Comparison of ENCODE assay signal across 10 mouse cellular contexts in genomic region chr11:17686806-17687205, GRCm38 (mm10).
A peak's percentile ranks its signal among the peaks of the same experiment; 100 is the strongest.
DNase-seq lines count a peak whose midpoint lies in the region; ATAC-seq lines count a peak whose summit lies in the region.
"Had no signal": no experiment of that assay in that cellular context is flagged by ENCODE, and none has a peak within 500 bp of the region (broad histone marks: within the 10 kb centered on the region; RNA-seq: fewer than 3 reads in every experiment).

No protein-coding gene starts in this region.

- WGBS in embryonic facial prominence, embryonic 12.5 days, result 33% methylated on average over 2 of the region's 2 CpGs
- 45% methylated on average over 2 of the region's 2 CpGs for WGBS in embryonic facial prominence, embryonic 10.5 days
- 62% methylated on average over 2 of the region's 2 CpGs for WGBS in hindbrain, embryonic 15.5 days
- 61% methylated on average over 2 of the region's 2 CpGs for WGBS in hindbrain, embryonic 12.5 days
- WGBS in heart, embryonic 16.5 days, result 29% methylated on average over 2 of the region's 2 CpGs

- no peak for DNase-seq in embryonic facial prominence, embryonic 10.5 days (ENCODE audit: low spot score)
- peak; percentile 51 for DNase-seq in Muller cell, postnatal 12 days (ENCODE audit: inconsistent ontology term)
- DNase-seq in urinary bladder, adult 18-20 months (ENCODE audit: low spot score in 2 of 2), result no peak
- no peak for DNase-seq in testis, postnatal 14 days (ENCODE audit: low spot score)
- DNase-seq: kidney, adult 2 months; lung, postnatal 4 days had no signal

- peak overlapping the region; percentile 37; the same call in 1 of the 2 replicates for H3K27ac ChIP-seq in embryonic facial prominence, embryonic 12.5 days
- H3K27ac ChIP-seq in embryonic facial prominence, embryonic 10.5 days (replicated peaks), result no peak overlapping the region
- peak overlapping the region; percentile 48; the same call in 1 of the 2 replicates for H3K27ac ChIP-seq in hindbrain, embryonic 15.5 days (replicated peaks)
- H3K27ac ChIP-seq in hindbrain, embryonic 12.5 days, result no peak overlapping the region
- peak overlapping the region; percentile 72 for H3K27ac ChIP-seq in heart, embryonic 16.5 days (ENCODE audit: low read length)

- peaks cover 3% of the 10 kb centered on the region; the same call in 1 of the 2 replicates for H3K4me1 ChIP-seq in embryonic facial prominence, embryonic 12.5 days
- H3K4me1 ChIP-seq in embryonic facial prominence, embryonic 10.5 days, result peaks cover 8% of the 10 kb centered on the region
- peaks cover 15% of the 10 kb centered on the region for H3K4me1 ChIP-seq in hindbrain, embryonic 15.5 days (replicated peaks)
- no peaks in the 10 kb centered on the region for H3K4me1 ChIP-seq in hindbrain, embryonic 12.5 days
- peaks cover 6% of the 10 kb centered on the region for H3K4me1 ChIP-seq in heart, embryonic 16.5 days (ENCODE audit: control insufficient read depth, insufficient read depth, low read length)

- H3K4me2 ChIP-seq in embryonic facial prominence, embryonic 12.5 days (replicated peaks), result no peak overlapping the region
- no peak overlapping the region for H3K4me2 ChIP-seq in hindbrain, embryonic 15.5 days
- no peak overlapping the region for H3K4me2 ChIP-seq in hindbrain, embryonic 12.5 days (replicated peaks)
- no peak overlapping the region for H3K4me2 ChIP-seq in heart, embryonic 16.5 days (ENCODE audit: low read depth, low read length)

- no peaks in the 10 kb centered on the region for H3K36me3 ChIP-seq in embryonic facial prominence, embryonic 12.5 days
- H3K36me3 ChIP-seq in embryonic facial prominence, embryonic 10.5 days (replicated peaks), result no peaks in the 10 kb centered on the region
- no peaks in the 10 kb centered on the region for H3K36me3 ChIP-seq in hindbrain, embryonic 15.5 days
- no peaks in the 10 kb centered on the region for H3K36me3 ChIP-seq in hindbrain, embryonic 12.5 days
- 0 out of 2 replicates have a peak, but pooled peaks cover 3% of the 10 kb centered on the region for H3K36me3 ChIP-seq in heart, embryonic 16.5 days (ENCODE audit: control insufficient read depth, insufficient read depth)

- H3K9me3 ChIP-seq in embryonic facial prominence, embryonic 12.5 days, result peaks cover 5% of the 10 kb centered on the region; the same call in 1 of the 2 replicates
- H3K9me3 ChIP-seq in embryonic facial prominence, embryonic 10.5 days, result 0 out of 2 replicates have a peak, but pooled peaks cover 3% of the 10 kb centered on the region
- H3K9me3 ChIP-seq in hindbrain, embryonic 15.5 days, result peaks cover 2% of the 10 kb centered on the region; the same call in 1 of the 2 replicates
- H3K9me3 ChIP-seq in hindbrain, embryonic 12.5 days (replicated peaks), result 0 out of 2 replicates have a peak, but pooled peaks cover 5% of the 10 kb centered on the region
- H3K9me3 ChIP-seq in heart, embryonic 16.5 days (replicated peaks; ENCODE audit: control insufficient read depth, low read length), result peaks cover 3% of the 10 kb centered on the region

- ATAC-seq in embryonic facial prominence, embryonic 12.5 days (ENCODE audit: insufficient number of reproducible peaks, insufficient read depth, low FRiP score, low TSS enrichment), result no peak
- ATAC-seq in hindbrain, embryonic 15.5 days (ENCODE audit: low FRiP score, low read depth), result no peak
- no peak for ATAC-seq in hindbrain, embryonic 12.5 days (ENCODE audit: low FRiP score)
- ATAC-seq in heart, embryonic 16.5 days (replicated peaks; ENCODE audit: extremely low read depth, insufficient read depth, low FRiP score), result 0 out of 2 replicates have a peak, but pooled peaks have one; percentile 31

- no peak overlapping the region for H3K9ac ChIP-seq in embryonic facial prominence, embryonic 12.5 days
- H3K9ac ChIP-seq in hindbrain, embryonic 15.5 days, result no peak overlapping the region
- no peak overlapping the region for H3K9ac ChIP-seq in hindbrain, embryonic 12.5 days
- no peak overlapping the region for H3K9ac ChIP-seq in heart, embryonic 16.5 days (ENCODE audit: low read length)

- no peaks in the 10 kb centered on the region for H3K27me3 ChIP-seq in embryonic facial prominence, embryonic 12.5 days
- no peaks in the 10 kb centered on the region for H3K27me3 ChIP-seq in embryonic facial prominence, embryonic 10.5 days (replicated peaks; ENCODE audit: low read depth, poor library complexity, severe bottlenecking)
- no peaks in the 10 kb centered on the region for H3K27me3 ChIP-seq in hindbrain, embryonic 15.5 days
- H3K27me3 ChIP-seq in hindbrain, embryonic 12.5 days, result no peaks in the 10 kb centered on the region
- H3K27me3 ChIP-seq in heart, embryonic 16.5 days (ENCODE audit: control insufficient read depth, insufficient read depth, low read length), result no peaks in the 10 kb centered on the region

- H3K4me3 ChIP-seq in embryonic facial prominence, embryonic 12.5 days, result no peak overlapping the region
- no peak overlapping the region for H3K4me3 ChIP-seq in embryonic facial prominence, embryonic 10.5 days
- no peak overlapping the region for H3K4me3 ChIP-seq in hindbrain, embryonic 15.5 days
- H3K4me3 ChIP-seq in hindbrain, embryonic 12.5 days, result no peak overlapping the region
- H3K4me3 ChIP-seq in heart, embryonic 16.5 days (ENCODE audit: low read length), result no peak overlapping the region

Comparison
In these comparisons a context has a peak if more than half of its experiments do, and no peak if none do; other contexts are left out.
1. H3K27ac ChIP-seq: peak in embryonic facial prominence, embryonic 12.5 days (single experiment), hindbrain, embryonic 15.5 days (single experiment) and heart, embryonic 16.5 days (single experiment); none in embryonic facial prominence, embryonic 10.5 days (single experiment) and hindbrain, embryonic 12.5 days (single experiment).